23 mouse cellular contexts compared by ENCODE assay signal in genomic region chr4:65367135-65367534, GRCm38 (mm10).
"Had no signal": no experiment of that assay in that cellular context is flagged by ENCODE, and none has a peak within 500 bp of the region (broad histone marks: within the 10 kb centered on the region; RNA-seq: fewer than 3 reads in every experiment).

No protein-coding gene starts in this region.

- DNase-seq: kidney, adult 2 months; kidney, postnatal 25 days; layer of hippocampus, postnatal 36 days; liver; lung, adult 18-20 months; lung, postnatal 10 days; lung, postnatal 36 days; right cerebral cortex, adult 18-20 months; right cerebral cortex, postnatal 14 days; spleen, adult 18-20 months; thymus, adult 18-20 months; thymus, postnatal 36 days had no signal

- H3K9ac ChIP-seq: liver, embryonic 12.5 days; liver, embryonic 15.5 days; lung, embryonic 15.5 days; midbrain, embryonic 13.5 days; neural tube, embryonic 12.5 days; neural tube, embryonic 15.5 days had no signal

- H3K4me1 ChIP-seq: liver, embryonic 12.5 days; liver, embryonic 15.5 days; lung, embryonic 15.5 days; megakaryocyte, embryonic 14.5 days; neural tube, embryonic 12.5 days; neural tube, embryonic 15.5 days had no signal

- H3K4me2 ChIP-seq: liver, embryonic 12.5 days; liver, embryonic 15.5 days; lung, embryonic 15.5 days; midbrain, embryonic 13.5 days; neural tube, embryonic 12.5 days; neural tube, embryonic 15.5 days had no signal

- H3K9me3 ChIP-seq: liver, embryonic 12.5 days; liver, embryonic 15.5 days; lung, embryonic 15.5 days; megakaryocyte, embryonic 14.5 days; neural tube, embryonic 12.5 days; neural tube, embryonic 15.5 days had no signal

- H3K27ac ChIP-seq: kidney, postnatal 0 days; left cerebral cortex, adult 2 months; liver, embryonic 12.5 days; liver, embryonic 15.5 days; lung, embryonic 15.5 days; midbrain, embryonic 10.5 days; midbrain, embryonic 13.5 days; neural tube, embryonic 12.5 days; neural tube, embryonic 15.5 days had no signal

- H3K27me3 ChIP-seq: liver, embryonic 12.5 days; liver, embryonic 15.5 days; lung, embryonic 15.5 days; megakaryocyte, embryonic 14.5 days; midbrain, embryonic 13.5 days; neural tube, embryonic 12.5 days; neural tube, embryonic 15.5 days had no signal

- ATAC-seq: intestine, postnatal 0 days; liver, embryonic 12.5 days; midbrain, embryonic 13.5 days had no signal

- H3K4me3 ChIP-seq: left cerebral cortex, adult 2 months; liver, embryonic 12.5 days; liver, embryonic 15.5 days; lung, embryonic 15.5 days; megakaryocyte, embryonic 14.5 days; midbrain, embryonic 10.5 days; midbrain, embryonic 13.5 days; neural tube, embryonic 12.5 days; neural tube, embryonic 15.5 days had no signal

- H3K36me3 ChIP-seq: liver, embryonic 12.5 days; liver, embryonic 15.5 days; lung, embryonic 15.5 days; midbrain, embryonic 10.5 days; neural tube, embryonic 12.5 days; neural tube, embryonic 15.5 days had no signal
